Mouse (Mus musculus) neural tube, embryonic 14.5 days (tissue): ENCODE results near the gene March8. TPM values are rescaled to one million over a fixed set of nuclear protein-coding genes. Genes with fewer than 3 reads are reported as not detected.

Experiments
- ATAC-seq: fragments of 200-750 bp; cut with Nextera tagmentation; 2 replicates; pipeline ENCODE4 v1.8.0; 2017; ENCODE audit warnings: low read depth, mild to moderate bottlenecking, moderate TSS enrichment, moderate library complexity
- H3K27ac ChIP-seq: fragments of 300-500 bp; sonication (generic); 2 replicates; pipeline ENCODE4 v1.5.1; 2014; ENCODE audit warnings: low read depth, mild to moderate bottlenecking, control low read depth, low read length, moderate library complexity, mixed read lengths
- H3K27me3 ChIP-seq: fragments of 300-500 bp; sonication (generic); 2 replicates; pipeline ENCODE4 v1.6.1; 2014; ENCODE audit warnings: low read length; ENCODE audit not compliant: control insufficient read depth, insufficient read depth
- H3K36me3 ChIP-seq: fragments of 300-500 bp; sonication (generic); 2 replicates; pipeline ENCODE4 v1.6.1; 2014; ENCODE audit warnings: low read length, mixed read lengths; ENCODE audit not compliant: control insufficient read depth, insufficient read depth
- H3K4me1 ChIP-seq: fragments of 300-500 bp; sonication (generic); 2 replicates; pipeline ENCODE4 v1.6.1; 2014; ENCODE audit warnings: low read length; ENCODE audit not compliant: control insufficient read depth, insufficient read depth
- H3K4me2 ChIP-seq: fragments of 300-500 bp; sonication (generic); 2 replicates; pipeline ENCODE4 v1.6.1; 2014; ENCODE audit warnings: mild to moderate bottlenecking, low read depth, low read length, control low read depth
- H3K4me3 ChIP-seq: fragments of 300-500 bp; sonication (generic); 2 replicates; pipeline ENCODE4 v1.5.1; 2014; ENCODE audit warnings: low read depth, low read length, control low read depth, mixed read lengths
- H3K9ac ChIP-seq: fragments of 300-500 bp; sonication (generic); replicated peaks from 2 replicates; pipeline ENCODE4 v1.6.1; 2014; ENCODE audit warnings: low read depth, mild to moderate bottlenecking, control low read depth, low read length, mixed read lengths
- H3K9me3 ChIP-seq: fragments of 300-500 bp; sonication (generic); 2 replicates; pipeline ENCODE4 v1.6.1; 2016; ENCODE audit warnings: low read length; ENCODE audit not compliant: control insufficient read depth
- WGBS: fragments of 180-500 bp; shearing (Covaris S2); extraction: QIAGEN DNeasy Blood & Tissue Kit; methylation state at CpG from one replicate; pipeline ENCODE4 v1.1.7; 2014; 5-methylcytosine and 5-hydroxymethylcytosine counted together
- polyA plus RNA-seq: library from polyadenylated mRNA; unstranded; fragments of >200 nt; fragmentation: Nextera tagmentation; extraction: Ambion mirVana; gene quantifications from 2 replicates; pipeline ENCODE4 v1.2.1, GENCODE M21; 2014

March8 gene
- polyA plus RNA-seq, 1 experiment from 2014 or later = 72.8 TPM

DNA sequence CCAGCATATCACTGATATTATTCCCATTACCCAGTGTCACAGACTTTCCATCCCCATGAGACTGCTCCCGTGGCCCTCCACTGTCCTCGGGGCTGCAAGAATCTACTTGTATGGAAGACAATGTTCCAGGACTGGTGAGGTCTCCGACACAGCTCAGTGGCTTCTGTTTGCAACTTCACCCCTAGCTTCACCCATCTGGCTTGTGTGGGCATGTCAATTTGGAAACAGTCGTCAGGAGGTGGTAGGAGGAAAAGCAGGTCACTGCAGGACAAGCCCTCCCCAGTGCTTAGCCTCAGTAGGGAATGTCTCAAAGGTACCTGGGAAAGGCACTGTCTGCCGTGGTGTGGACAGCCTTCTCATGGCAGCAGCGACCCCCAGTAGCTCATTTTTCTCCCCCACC lies 81.9 kb downstream of the March8 start:
- no peaks in the 10 kb centered on the region for H3K27me3 ChIP-seq
- no peak overlapping the region for H3K27ac ChIP-seq
- no peaks in the 10 kb centered on the region for H3K36me3 ChIP-seq
- H3K4me2 ChIP-seq = no peak overlapping the region
- no peak overlapping the region for H3K9ac ChIP-seq
- no peak overlapping the region for H3K4me3 ChIP-seq
- ATAC-seq = no peak
- no peaks in the 10 kb centered on the region for H3K4me1 ChIP-seq
- WGBS = 84% methylated on average over 6 of the region's 6 CpGs
- H3K9me3 ChIP-seq = no peaks in the 10 kb centered on the region

DNA sequence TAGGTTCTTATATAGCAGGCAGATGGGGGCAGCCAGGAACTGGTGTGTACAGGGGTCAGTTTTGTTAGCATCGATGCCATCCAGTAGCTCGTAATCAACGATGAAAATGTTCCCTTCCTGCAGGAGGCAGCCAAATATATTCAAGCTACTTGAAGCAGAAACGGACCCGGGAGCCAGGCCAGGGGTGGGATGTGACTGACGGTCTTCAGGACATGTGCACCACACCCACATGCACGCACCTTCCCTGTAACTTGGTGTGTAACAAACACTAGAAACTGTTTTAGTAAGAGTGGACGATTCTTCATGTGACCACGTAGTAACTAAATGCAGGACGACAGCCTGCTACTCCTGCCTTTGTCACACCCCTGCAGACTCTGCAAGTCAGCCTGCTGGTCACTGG lies 82.4 kb downstream of the March8 start:
- Histone ChIP-seq H3K27me3 (no peaks in the 10 kb centered on the region), H3K36me3 (no peaks in the 10 kb centered on the region), H3K27ac (no peak overlapping the region), H3K4me1 (no peaks in the 10 kb centered on the region), H3K4me3 (no peak overlapping the region), H3K4me2 (no peak overlapping the region), H3K9ac (no peak overlapping the region), H3K9me3 (no peaks in the 10 kb centered on the region)
- 88% methylated on average over 10 of the region's 10 CpGs for WGBS
- no peak for ATAC-seq

- H3K36me3 ChIP-seq = no peaks in the 10 kb centered on the region
- H3K4me1 ChIP-seq = no peaks in the 10 kb centered on the region
- no peaks in the 10 kb centered on the region for H3K9me3 ChIP-seq
- H3K27ac ChIP-seq = no peak overlapping the region
- no peak overlapping the region for H3K9ac ChIP-seq
- no peak overlapping the region for H3K4me2 ChIP-seq
- no peak for ATAC-seq
- H3K27me3 ChIP-seq = no peaks in the 10 kb centered on the region
- H3K4me3 ChIP-seq = no peak overlapping the region
- WGBS = 88% methylated on average over 7 of the region's 7 CpGs
These were observed 85.2 kb downstream of the March8 start for GRCm38 (mm10) chr6:116422991-116423390.

- 66% methylated on average over 2 of the region's 2 CpGs for WGBS
- H3K4me1 ChIP-seq = no peaks in the 10 kb centered on the region
- ATAC-seq = no peak
These were observed 85.8 kb downstream of the March8 start for GRCm38 (mm10) chr6:116423664-116424063.

DNA sequence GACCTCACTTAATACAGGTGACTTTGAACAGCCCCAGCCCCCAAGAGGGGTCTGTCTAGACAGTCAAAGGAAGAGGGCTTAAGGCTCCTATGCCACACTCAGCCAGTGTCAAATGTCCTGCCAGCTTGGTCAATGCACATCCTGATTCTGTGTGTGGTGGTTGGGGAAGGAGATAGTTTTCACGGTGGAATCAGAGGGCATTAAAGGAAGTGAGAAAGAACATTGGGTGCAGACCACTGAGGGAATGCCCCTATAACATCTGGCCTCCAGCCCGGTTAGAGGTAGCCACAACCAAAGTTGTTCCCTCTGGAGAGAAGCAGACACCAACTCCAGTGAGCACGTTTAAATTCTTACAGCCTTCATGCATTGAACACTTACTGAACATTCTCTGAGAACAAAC lies 89.7 kb downstream of the March8 start:
- 86% methylated on average over 3 of the region's 3 CpGs for WGBS
- H3K36me3 ChIP-seq = no peaks in the 10 kb centered on the region
- no peak overlapping the region for H3K4me3 ChIP-seq
- no peaks in the 10 kb centered on the region for H3K9me3 ChIP-seq
- H3K27me3 ChIP-seq = no peaks in the 10 kb centered on the region
- no peak for ATAC-seq
- no peak overlapping the region for H3K27ac ChIP-seq
- no peak overlapping the region for H3K4me2 ChIP-seq
- H3K9ac ChIP-seq = no peak overlapping the region
- no peaks in the 10 kb centered on the region for H3K4me1 ChIP-seq

More at GRCm38 (mm10) chr6:116423664-116424063, 85.8 kb downstream of the March8 start:
- Histone ChIP-seq H3K27ac (no peak overlapping the region), H3K9ac (no peak overlapping the region), H3K36me3 (no peaks in the 10 kb centered on the region), H3K4me3 (no peak overlapping the region), H3K27me3 (no peaks in the 10 kb centered on the region), H3K4me2 (no peak overlapping the region), H3K9me3 (no peaks in the 10 kb centered on the region)

- no peaks in the 10 kb centered on the region for H3K27me3 ChIP-seq
- ATAC-seq = no peak
- no peak overlapping the region for H3K27ac ChIP-seq
- no peaks in the 10 kb centered on the region for H3K4me1 ChIP-seq
- no peaks in the 10 kb centered on the region for H3K9me3 ChIP-seq
- H3K4me3 ChIP-seq = no peak overlapping the region
- H3K36me3 ChIP-seq = no peaks in the 10 kb centered on the region
- no peak overlapping the region for H3K4me2 ChIP-seq
- WGBS = 69% methylated on average over 5 of the region's 5 CpGs
- no peak overlapping the region for H3K9ac ChIP-seq
These were observed 90.5 kb downstream of the March8 start for GRCm38 (mm10) chr6:116428282-116428681.

DNA sequence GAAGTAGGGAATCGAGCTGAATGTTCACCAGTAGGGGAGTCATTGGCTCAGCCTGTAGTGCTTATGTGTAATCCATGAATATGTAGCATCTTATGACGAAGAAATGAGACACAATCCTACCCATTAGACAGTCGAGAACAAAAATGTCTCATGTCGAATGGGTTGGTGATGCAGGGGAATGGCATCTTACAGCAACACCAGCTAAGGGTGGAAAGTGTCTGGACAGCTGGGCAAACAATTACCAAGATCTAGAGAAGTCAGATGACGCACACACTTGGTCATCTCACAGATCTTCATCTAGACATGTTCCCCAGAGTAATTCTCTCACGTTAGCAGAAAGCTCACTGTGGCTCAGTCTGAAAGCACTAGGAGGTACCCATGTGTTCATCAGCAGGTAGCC lies 101.0 kb downstream of the March8 start:
- H3K4me1 ChIP-seq = no peaks in the 10 kb centered on the region
- H3K27ac ChIP-seq = no peak overlapping the region
- no peak overlapping the region for H3K4me2 ChIP-seq
- 82% methylated on average over 6 of the region's 6 CpGs for WGBS
- no peak overlapping the region for H3K4me3 ChIP-seq
- no peaks in the 10 kb centered on the region for H3K36me3 ChIP-seq
- no peak for ATAC-seq
- H3K27me3 ChIP-seq = no peaks in the 10 kb centered on the region
- no peaks in the 10 kb centered on the region for H3K9me3 ChIP-seq
- no peak overlapping the region for H3K9ac ChIP-seq

DNA sequence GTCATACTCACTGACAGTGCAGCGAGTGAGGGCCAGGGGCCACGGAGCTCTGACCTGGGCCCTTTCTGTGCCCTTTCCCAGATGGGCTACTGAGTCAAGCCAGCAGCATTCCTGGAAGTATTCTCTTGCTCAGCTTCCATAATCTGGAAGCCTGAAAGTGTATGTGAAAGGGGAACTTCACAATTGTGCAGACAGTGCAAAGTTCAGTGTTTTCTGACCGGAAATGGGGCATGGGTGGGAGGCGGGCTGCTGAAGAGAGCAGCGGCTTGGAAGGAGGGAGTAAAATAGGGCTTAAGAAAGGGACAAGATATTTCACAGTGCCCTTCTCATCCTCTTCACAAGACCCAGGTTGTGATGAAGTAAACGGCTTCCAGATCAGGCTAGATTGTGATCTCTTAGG lies 101.7 kb downstream of the March8 start:
- Histone ChIP-seq H3K27me3 (no peaks in the 10 kb centered on the region), H3K9me3 (no peaks in the 10 kb centered on the region), H3K9ac (no peak overlapping the region), H3K4me2 (no peak overlapping the region), H3K36me3 (no peaks in the 10 kb centered on the region), H3K4me1 (no peaks in the 10 kb centered on the region), H3K4me3 (no peak overlapping the region), H3K27ac (no peak overlapping the region)
- WGBS = 89% methylated on average over 6 of the region's 6 CpGs
- ATAC-seq = no peak

DNA sequence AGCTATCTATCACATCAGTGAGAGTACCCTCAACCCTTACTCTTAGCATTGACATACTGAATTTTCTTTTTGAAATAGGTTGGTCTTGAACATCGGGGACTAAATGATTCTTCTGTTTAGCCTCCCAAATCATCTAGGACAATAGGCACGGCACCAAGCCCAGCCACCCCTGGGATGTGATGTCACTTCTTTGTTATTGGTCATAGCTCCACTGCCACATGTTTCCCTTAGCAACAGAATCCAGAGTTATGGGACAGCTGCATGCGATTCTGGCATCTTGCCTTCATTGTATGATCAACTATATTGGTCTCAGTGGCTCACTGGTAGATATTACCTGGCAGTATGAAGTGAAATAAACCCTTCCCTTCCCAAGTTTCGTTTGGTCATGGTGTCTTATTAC lies 102.6 kb downstream of the March8 start:
- Histone ChIP-seq H3K27me3 (no peaks in the 10 kb centered on the region), H3K27ac (no peak overlapping the region), H3K4me2 (no peak overlapping the region), H3K9ac (no peak overlapping the region), H3K36me3 (no peaks in the 10 kb centered on the region), H3K4me1 (no peaks in the 10 kb centered on the region), H3K4me3 (no peak overlapping the region), H3K9me3 (no peaks in the 10 kb centered on the region)
- 67% methylated on average over 4 of the region's 4 CpGs for WGBS
- ATAC-seq = no peak

DNA sequence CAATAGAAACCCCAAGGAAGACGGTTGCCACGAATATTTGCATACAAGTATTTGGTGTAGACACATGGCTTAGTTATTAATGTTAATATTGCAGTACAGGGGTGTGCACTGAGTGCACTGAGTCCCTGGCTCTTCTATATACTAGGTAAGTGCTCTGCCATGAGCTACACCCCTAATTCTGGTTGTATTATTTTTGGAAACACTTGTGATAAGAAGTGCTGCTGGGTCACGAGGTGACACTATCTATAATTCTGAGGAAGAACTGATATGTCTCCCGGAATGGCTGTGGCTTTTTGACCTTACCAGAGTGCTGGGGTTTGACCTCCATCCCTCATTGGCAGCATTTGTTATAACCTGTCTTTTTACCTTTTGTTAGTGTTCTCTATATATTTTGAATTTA lies 103.0 kb downstream of the March8 start:
- Histone ChIP-seq H3K9me3 (no peaks in the 10 kb centered on the region), H3K27ac (no peak overlapping the region), H3K9ac (no peak overlapping the region), H3K4me1 (no peaks in the 10 kb centered on the region), H3K4me3 (no peak overlapping the region), H3K4me2 (no peak overlapping the region), H3K27me3 (no peaks in the 10 kb centered on the region), H3K36me3 (no peaks in the 10 kb centered on the region)
- no peak for ATAC-seq
- WGBS = 85% methylated on average over 4 of the region's 4 CpGs
